Mouse (Mus musculus) limb, embryonic 12.5 days (tissue): ENCODE measurements at regions not wholly inside any gene's neighbourhood (a gene's known extent, or its start where the extent isn't known, plus 50 kb on each side); places are given as distances from the start of the nearest gene placed in this dataset.

Experiments
- ATAC-seq: fragments of 200-750 bp; cut with Nextera tagmentation; 2 replicates; pipeline ENCODE4 v1.8.0; 2017; ENCODE audit warnings: low read depth, moderate TSS enrichment; ENCODE audit not compliant: insufficient number of reproducible peaks, insufficient read depth, low FRiP score, low TSS enrichment
- H3K27ac ChIP-seq: fragments of 300-500 bp; sonication (generic); 2 replicates; pipeline ENCODE4 v1.5.1; 2016; ENCODE audit warnings: mild to moderate bottlenecking, moderate library complexity
- H3K27me3 ChIP-seq: fragments of 300-500 bp; sonication (generic); 2 replicates; pipeline ENCODE4 v1.6.1; 2016; ENCODE audit warnings: mild to moderate bottlenecking, moderate library complexity
- H3K36me3 ChIP-seq: fragments of 300-500 bp; sonication (generic); 2 replicates; pipeline ENCODE4 v1.6.1; 2016; ENCODE audit warnings: mild to moderate bottlenecking, moderate library complexity
- H3K4me1 ChIP-seq: fragments of 300-500 bp; sonication (generic); replicated peaks from 2 replicates; pipeline ENCODE4 v1.6.1; 2016
- H3K4me2 ChIP-seq: fragments of 300-500 bp; sonication (generic); 2 replicates; pipeline ENCODE4 v1.6.1; 2016; ENCODE audit warnings: mild to moderate bottlenecking, moderate library complexity
- H3K4me3 ChIP-seq: fragments of 300-500 bp; sonication (generic); replicated peaks from 2 replicates; pipeline ENCODE4 v1.5.1; 2016; ENCODE audit warnings: mild to moderate bottlenecking
- H3K9ac ChIP-seq: fragments of 300-500 bp; sonication (generic); replicated peaks from 2 replicates; pipeline ENCODE4 v1.6.1; 2016; ENCODE audit warnings: mild to moderate bottlenecking, moderate library complexity
- H3K9me3 ChIP-seq: fragments of 300-500 bp; sonication (generic); 2 replicates; pipeline ENCODE4 v1.6.1; 2016; ENCODE audit warnings: mild to moderate bottlenecking, moderate library complexity
- WGBS: fragments of 180-500 bp; shearing (Covaris S2); methylation state at CpG from one replicate; pipeline ENCODE4 v1.1.7; 2016; 5-methylcytosine and 5-hydroxymethylcytosine counted together

- no peak for ATAC-seq
- 55% methylated on average over 10 of the region's 10 CpGs for WGBS
- H3K36me3 ChIP-seq = no peaks in the 10 kb centered on the region
Observed at GRCm38 (mm10) chr2:108691156-108692007, 589.2 kb upstream of the Kif18a start.

GRCm38 (mm10) chr2:108701308-108701707 lies 579.2 kb upstream of the Kif18a start:
- Histone ChIP-seq H3K9ac (no peak overlapping the region), H3K27me3 (no peaks in the 10 kb centered on the region), H3K36me3 (no peaks in the 10 kb centered on the region), H3K4me2 (no peak overlapping the region), H3K27ac (no peak overlapping the region), H3K4me3 (no peak overlapping the region), H3K4me1 (0 out of 2 replicates have a peak, but pooled peaks cover 2% of the 10 kb centered on the region), H3K9me3 (no peaks in the 10 kb centered on the region)
- WGBS = 57% methylated on average over 7 of the region's 7 CpGs
- no peak for ATAC-seq

More at GRCm38 (mm10) chr2:108691156-108692007, 589.2 kb upstream of the Kif18a start:
- no peaks in the 10 kb centered on the region for H3K4me1 ChIP-seq
- no peak overlapping the region for H3K9ac ChIP-seq
- H3K9me3 ChIP-seq = no peaks in the 10 kb centered on the region
- no peak overlapping the region for H3K4me3 ChIP-seq
- no peak overlapping the region for H3K4me2 ChIP-seq
- H3K27me3 ChIP-seq = no peaks in the 10 kb centered on the region
- H3K27ac ChIP-seq = no peak overlapping the region

GRCm38 (mm10) chr2:108707856-108708855 lies 572.4 kb upstream of the Kif18a start:
- Histone ChIP-seq H3K27me3 (no peaks in the 10 kb centered on the region), H3K9ac (no peak overlapping the region), H3K4me3 (no peak overlapping the region), H3K9me3 (no peaks in the 10 kb centered on the region), H3K4me2 (no peak overlapping the region), H3K36me3 (no peaks in the 10 kb centered on the region), H3K4me1 (no peaks in the 10 kb centered on the region), H3K27ac (no peak overlapping the region)
- ATAC-seq = no peak
- WGBS = 62% methylated on average over 5 of the region's 5 CpGs

GRCm38 (mm10) chr2:108742079-108742478 lies 538.5 kb upstream of the Kif18a start:
- Histone ChIP-seq H3K4me1 (0 out of 2 replicates have a peak, but pooled peaks cover 7% of the 10 kb centered on the region), H3K9me3 (no peaks in the 10 kb centered on the region), H3K27ac (no peak overlapping the region), H3K4me3 (no peak overlapping the region), H3K4me2 (no peak overlapping the region), H3K9ac (no peak overlapping the region), H3K36me3 (no peaks in the 10 kb centered on the region), H3K27me3 (no peaks in the 10 kb centered on the region)
- 83% methylated on average over 3 of the region's 3 CpGs for WGBS
- ATAC-seq = no peak

- no peaks in the 10 kb centered on the region for H3K9me3 ChIP-seq
- 13% methylated on average over 2 of the region's 2 CpGs for WGBS
Observed at GRCm38 (mm10) chr2:108743511-108743910, 537.0 kb upstream of the Kif18a start.

GRCm38 (mm10) chr2:108744797-108745196 lies 535.7 kb upstream of the Kif18a start:
- ATAC-seq = no peak
- Histone ChIP-seq H3K4me2 (no peak overlapping the region), H3K9me3 (no peaks in the 10 kb centered on the region), H3K36me3 (no peaks in the 10 kb centered on the region), H3K27me3 (no peaks in the 10 kb centered on the region), H3K4me1 (0 out of 2 replicates have a peak, but pooled peaks cover 7% of the 10 kb centered on the region), H3K4me3 (no peak overlapping the region), H3K27ac (no peak overlapping the region), H3K9ac (no peak overlapping the region)
- WGBS = 86% methylated on average over 2 of the region's 2 CpGs

More at GRCm38 (mm10) chr2:108743511-108743910, 537.0 kb upstream of the Kif18a start:
- Histone ChIP-seq H3K27ac (no peak overlapping the region), H3K27me3 (no peaks in the 10 kb centered on the region), H3K4me3 (no peak overlapping the region), H3K4me1 (0 out of 2 replicates have a peak, but pooled peaks cover 7% of the 10 kb centered on the region), H3K9ac (no peak overlapping the region), H3K36me3 (no peaks in the 10 kb centered on the region), H3K4me2 (no peak overlapping the region)
- no peak; the same call in 1 of the 2 replicates for ATAC-seq

- Histone ChIP-seq H3K27me3 (no peaks in the 10 kb centered on the region), H3K9me3 (no peaks in the 10 kb centered on the region), H3K27ac (no peak overlapping the region), H3K4me1 (no peaks in the 10 kb centered on the region), H3K36me3 (no peaks in the 10 kb centered on the region), H3K9ac (no peak overlapping the region), H3K4me2 (no peak overlapping the region), H3K4me3 (no peak overlapping the region)
- 74% methylated on average over 3 of the region's 3 CpGs for WGBS
- ATAC-seq = no peak
Observed at GRCm38 (mm10) chr2:108753494-108754225, 526.9 kb upstream of the Kif18a start.

GRCm38 (mm10) chr2:108755821-108756220 lies 524.7 kb upstream of the Kif18a start:
- Histone ChIP-seq H3K36me3 (no peaks in the 10 kb centered on the region), H3K27me3 (no peaks in the 10 kb centered on the region), H3K4me3 (no peak overlapping the region), H3K9ac (no peak overlapping the region), H3K4me1 (no peaks in the 10 kb centered on the region), H3K9me3 (no peaks in the 10 kb centered on the region), H3K4me2 (no peak overlapping the region), H3K27ac (no peak overlapping the region)
- ATAC-seq = no peak
- WGBS = 90% methylated on average over 1 of the region's 1 CpGs

- H3K27me3 ChIP-seq = no peaks in the 10 kb centered on the region
- no peak overlapping the region for H3K27ac ChIP-seq
- H3K4me3 ChIP-seq = no peak overlapping the region
- H3K9me3 ChIP-seq = no peaks in the 10 kb centered on the region
- no peak overlapping the region for H3K4me2 ChIP-seq
- no peaks in the 10 kb centered on the region for H3K4me1 ChIP-seq
- no peak for ATAC-seq
- WGBS = 100% methylated on average over 1 of the region's 1 CpGs
- H3K9ac ChIP-seq = no peak overlapping the region
- H3K36me3 ChIP-seq = no peaks in the 10 kb centered on the region
Observed at GRCm38 (mm10) chr2:108756251-108756650, 524.3 kb upstream of the Kif18a start.

GRCm38 (mm10) chr2:108764703-108765102 lies 515.8 kb upstream of the Kif18a start:
- no peak overlapping the region for H3K9ac ChIP-seq
- H3K4me1 ChIP-seq = no peaks in the 10 kb centered on the region
- no peak overlapping the region for H3K4me3 ChIP-seq
- H3K27me3 ChIP-seq = no peaks in the 10 kb centered on the region
- H3K4me2 ChIP-seq = no peak overlapping the region
- no peaks in the 10 kb centered on the region for H3K36me3 ChIP-seq
- H3K27ac ChIP-seq = no peak overlapping the region
- ATAC-seq = no peak
- WGBS = 79% methylated on average over 4 of the region's 4 CpGs
- H3K9me3 ChIP-seq = no peaks in the 10 kb centered on the region
